Mouse (Mus musculus): Measurements from ENCODE around the gene Cox16. TPM values are rescaled to one million over a fixed set of nuclear protein-coding genes. Genes with fewer than 3 reads are reported as not detected.

The Cox16 gene
- polyA plus RNA-seq, 1 experiment from 2014 or later = 127 TPM

DNA sequence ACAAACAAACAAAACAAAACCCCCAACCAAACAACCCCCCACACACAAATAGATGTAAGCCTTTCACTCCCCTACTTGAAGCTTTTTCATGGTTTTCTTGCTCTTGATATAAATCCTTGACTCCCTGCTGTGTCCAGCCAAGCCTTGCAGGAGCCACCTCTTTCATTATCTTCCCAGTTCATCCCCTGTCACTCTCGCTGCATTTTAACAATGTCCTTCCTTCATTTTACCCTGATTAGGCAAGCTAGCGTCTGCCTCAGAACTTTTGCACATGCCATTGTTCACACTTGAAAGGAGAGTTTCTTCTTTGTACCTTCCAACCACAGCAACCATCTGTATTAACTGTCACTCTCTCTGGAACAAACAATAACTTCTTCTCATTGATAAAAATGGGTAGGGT is 167.1 kb downstream of the Cox16 start:
- H3K27ac ChIP-seq = no peak overlapping the region
- no peak overlapping the region for H3K9ac ChIP-seq
- H3K4me3 ChIP-seq = no peak overlapping the region
- no peak overlapping the region for H3K4me2 ChIP-seq (replicated peaks)
- 5% methylated on average over 2 of the region's 2 CpGs for WGBS
- no peak for ATAC-seq (ENCODE audit: low FRiP score)
- H3K27me3 ChIP-seq = no peaks in the 10 kb centered on the region
- no peaks in the 10 kb centered on the region for H3K36me3 ChIP-seq
- no peaks in the 10 kb centered on the region for H3K9me3 ChIP-seq (replicated peaks)
- H3K4me1 ChIP-seq = peaks cover 9% of the 10 kb centered on the region

GRCm38 (mm10) chr12:81315953-81316352 is 169.0 kb downstream of the Cox16 start:
- Histone ChIP-seq H3K9me3 (replicated peaks) (no peaks in the 10 kb centered on the region), H3K9ac (no peak overlapping the region), H3K36me3 (no peaks in the 10 kb centered on the region), H3K27ac (no peak overlapping the region), H3K4me2 (replicated peaks) (no peak overlapping the region), H3K4me1 (peaks cover 7% of the 10 kb centered on the region), H3K4me3 (no peak overlapping the region), H3K27me3 (no peaks in the 10 kb centered on the region)
- WGBS = 94% methylated on average over 5 of the region's 5 CpGs
- no peak for ATAC-seq (ENCODE audit: low FRiP score)

Other genes with a start within 250 kb of the Cox16 start
- gene Slc8a3, start 151.9 kb downstream of the Cox16 start, polyA plus RNA-seq (2016; fragmentation: Nextera tagmentation; extraction: Ambion mirVana) = 3.4 and 3.5 TPM in 2 replicates
- gene Gm4787, start 105.7 kb downstream of the Cox16 start, polyA plus RNA-seq (2016; fragmentation: Nextera tagmentation; extraction: Ambion mirVana) = 0.26 and 0.35 TPM in 2 replicates
- gene Adam4, start 63.2 kb downstream of the Cox16 start, polyA plus RNA-seq (2016; fragmentation: Nextera tagmentation; extraction: Ambion mirVana) = 0.48 and 0.97 TPM in 2 replicates
- gene Gm20498, start 47.8 kb upstream of the Cox16 start, polyA plus RNA-seq (2016; fragmentation: Nextera tagmentation; extraction: Ambion mirVana) = 26.9 and 27.5 TPM in 2 replicates
- gene Synj2bp, start 47.8 kb upstream of the Cox16 start, polyA plus RNA-seq (2016; fragmentation: Nextera tagmentation; extraction: Ambion mirVana) = 34.0 and 39.4 TPM in 2 replicates
- gene Adam21, start 83.3 kb upstream of the Cox16 start, polyA plus RNA-seq (2016; fragmentation: Nextera tagmentation; extraction: Ambion mirVana) = 0.67 and 0.70 TPM in 2 replicates
- 62.1 and 65.5 TPM in 2 replicates for gene Med6, start 109.9 kb upstream of the Cox16 start, polyA plus RNA-seq (2016; fragmentation: Nextera tagmentation; extraction: Ambion mirVana)
- gene Ttc9, start 146.1 kb upstream of the Cox16 start, polyA plus RNA-seq (2016; fragmentation: Nextera tagmentation; extraction: Ambion mirVana) = 5.5 and 6.3 TPM in 2 replicates